Mouse (Mus musculus): ENCODE measurements around the gene Podxl. TPM values are rescaled to one million over a fixed set of nuclear protein-coding genes. Genes with fewer than 3 reads are reported as not detected.
"Not testable (repeated sequence)": the region's sequence is repeated elsewhere in the genome, so short reads cannot be mapped to it uniquely, and the experiment has no call there.

Podxl gene
- polyA plus RNA-seq, 1 experiment from 2014 or later, result 9.8 TPM

GRCm38 (mm10) chr6:31575063-31575462 is 11.3 kb upstream of the Podxl start:
- no peak overlapping the region for H3K27ac ChIP-seq
- no peak overlapping the region for H3K4me3 ChIP-seq (replicated peaks; ENCODE audit: low read length)
- H3K9me3 ChIP-seq (ENCODE audit: control insufficient read depth, low read length), result no peaks in the 10 kb centered on the region
- ATAC-seq (ENCODE audit: low FRiP score), result no peak
- no peak overlapping the region for H3K9ac ChIP-seq
- 75% methylated on average over 4 of the region's 4 CpGs for WGBS
- no peak for DNase-seq (ENCODE audit: low spot score)
- H3K4me2 ChIP-seq (replicated peaks), result no peak overlapping the region
- H3K27me3 ChIP-seq (ENCODE audit: control insufficient read depth, insufficient read depth, low read length), result no peaks in the 10 kb centered on the region
- no peaks in the 10 kb centered on the region for H3K4me1 ChIP-seq (replicated peaks; ENCODE audit: control insufficient read depth, insufficient read depth, low read length)
- no peaks in the 10 kb centered on the region for H3K36me3 ChIP-seq (replicated peaks; ENCODE audit: control insufficient read depth, insufficient read depth)

- Histone ChIP-seq H3K9ac (no peak overlapping the region), H3K27ac (no peak overlapping the region), H3K9me3 (ENCODE audit: control insufficient read depth, low read length) (no peaks in the 10 kb centered on the region), H3K4me2 (replicated peaks) (no peak overlapping the region), H3K27me3 (ENCODE audit: control insufficient read depth, insufficient read depth, low read length) (no peaks in the 10 kb centered on the region), H3K4me1 (replicated peaks; ENCODE audit: control insufficient read depth, insufficient read depth, low read length) (no peaks in the 10 kb centered on the region), H3K36me3 (replicated peaks; ENCODE audit: control insufficient read depth, insufficient read depth) (no peaks in the 10 kb centered on the region), H3K4me3 (replicated peaks; ENCODE audit: low read length) (no peak overlapping the region)
- 78% methylated on average over 3 of the region's 3 CpGs for WGBS
- ATAC-seq (ENCODE audit: low FRiP score) (no peak), DNase-seq (ENCODE audit: low spot score) (no peak)
Observed at GRCm38 (mm10) chr6:31571459-31571858, 7.7 kb upstream of the Podxl start.

- Histone ChIP-seq H3K4me3 (replicated peaks; ENCODE audit: low read length) (no peak overlapping the region), H3K9me3 (ENCODE audit: control insufficient read depth, low read length) (no peaks in the 10 kb centered on the region), H3K27ac (no peak overlapping the region), H3K27me3 (ENCODE audit: control insufficient read depth, insufficient read depth, low read length) (no peaks in the 10 kb centered on the region), H3K9ac (no peak overlapping the region), H3K36me3 (replicated peaks; ENCODE audit: control insufficient read depth, insufficient read depth) (no peaks in the 10 kb centered on the region), H3K4me2 (replicated peaks) (no peak overlapping the region), H3K4me1 (replicated peaks; ENCODE audit: control insufficient read depth, insufficient read depth, low read length) (0 out of 2 replicates have a peak, but pooled peaks cover 13% of the 10 kb centered on the region)
- 31% methylated on average over 7 of the region's 7 CpGs for WGBS
- ATAC-seq (ENCODE audit: low FRiP score) (no peak), DNase-seq (ENCODE audit: low spot score) (no peak)
Observed at GRCm38 (mm10) chr6:31568070-31568595, 4.4 kb upstream of the Podxl start.

GRCm38 (mm10) chr6:31567200-31567599 is 3.4 kb upstream of the Podxl start:
- no peak for DNase-seq (ENCODE audit: low spot score)
- 35% methylated on average over 7 of the region's 7 CpGs for WGBS
- H3K27me3 ChIP-seq (ENCODE audit: control insufficient read depth, insufficient read depth, low read length), result no peaks in the 10 kb centered on the region

GRCm38 (mm10) chr6:31564901-31565391 is 1.2 kb upstream of the Podxl start:
- no peaks in the 10 kb centered on the region for H3K9me3 ChIP-seq (ENCODE audit: control insufficient read depth, low read length)
- WGBS, result under 1% methylated on average over 17 of the region's 17 CpGs
- H3K4me3 ChIP-seq (replicated peaks; ENCODE audit: low read length), result peak overlapping the region; percentile 90
- H3K4me2 ChIP-seq (replicated peaks), result peak overlapping the region; percentile 75
- no peaks in the 10 kb centered on the region for H3K27me3 ChIP-seq (ENCODE audit: control insufficient read depth, insufficient read depth, low read length)
- H3K27ac ChIP-seq, result no peak overlapping the region
- H3K36me3 ChIP-seq (replicated peaks; ENCODE audit: control insufficient read depth, insufficient read depth), result no peaks in the 10 kb centered on the region
- peak overlapping the region; percentile 91 for H3K9ac ChIP-seq
- ATAC-seq (ENCODE audit: low FRiP score) (no peak), DNase-seq (ENCODE audit: low spot score) (peak; percentile 52)
- H3K4me1 ChIP-seq (replicated peaks; ENCODE audit: control insufficient read depth, insufficient read depth, low read length), result peaks cover 33% of the 10 kb centered on the region

More at GRCm38 (mm10) chr6:31567200-31567599, 3.4 kb upstream of the Podxl start:
- H3K27ac ChIP-seq, result no peak overlapping the region
- no peak overlapping the region for H3K4me2 ChIP-seq (replicated peaks)
- no peaks in the 10 kb centered on the region for H3K9me3 ChIP-seq (ENCODE audit: control insufficient read depth, low read length)
- no peak for ATAC-seq (ENCODE audit: low FRiP score)
- H3K36me3 ChIP-seq (replicated peaks; ENCODE audit: control insufficient read depth, insufficient read depth), result no peaks in the 10 kb centered on the region
- no peak overlapping the region for H3K4me3 ChIP-seq (replicated peaks; ENCODE audit: low read length)
- no peak overlapping the region for H3K9ac ChIP-seq
- H3K4me1 ChIP-seq (replicated peaks; ENCODE audit: control insufficient read depth, insufficient read depth, low read length), result 0 out of 2 replicates have a peak, but pooled peaks cover 15% of the 10 kb centered on the region

- Histone ChIP-seq H3K4me2 (replicated peaks) (peak overlapping the region; percentile 75), H3K4me1 (replicated peaks; ENCODE audit: control insufficient read depth, insufficient read depth, low read length) (peaks cover 37% of the 10 kb centered on the region), H3K9ac (peak overlapping the region; percentile 91), H3K36me3 (replicated peaks; ENCODE audit: control insufficient read depth, insufficient read depth) (no peaks in the 10 kb centered on the region), H3K4me3 (replicated peaks; ENCODE audit: low read length) (peak overlapping the region; percentile 90), H3K27me3 (ENCODE audit: control insufficient read depth, insufficient read depth, low read length) (no peaks in the 10 kb centered on the region), H3K9me3 (ENCODE audit: control insufficient read depth, low read length) (no peaks in the 10 kb centered on the region), H3K27ac (0 out of 2 replicates have a peak overlapping the region, but pooled peaks have one; percentile 76)
- no peak for DNase-seq (ENCODE audit: low spot score)
- WGBS, result 0% methylated on average over 18 of the region's 18 CpGs
- ATAC-seq (ENCODE audit: low FRiP score), result no peak; the same call in 1 of the 2 replicates
Observed at GRCm38 (mm10) chr6:31564182-31564531, 376 bp upstream of the Podxl start.

GRCm38 (mm10) chr6:31562371-31563080 is 1.3 kb downstream of the Podxl start:
- peaks cover 37% of the 10 kb centered on the region for H3K4me1 ChIP-seq (replicated peaks; ENCODE audit: control insufficient read depth, insufficient read depth, low read length)
- peak overlapping the region; percentile 91 for H3K9ac ChIP-seq
- no peaks in the 10 kb centered on the region for H3K27me3 ChIP-seq (ENCODE audit: control insufficient read depth, insufficient read depth, low read length)
- H3K4me2 ChIP-seq (replicated peaks), result peak overlapping the region; percentile 75
- peak overlapping the region; percentile 90 for H3K4me3 ChIP-seq (replicated peaks; ENCODE audit: low read length)
- no peak overlapping the region for H3K27ac ChIP-seq
- no peaks in the 10 kb centered on the region for H3K9me3 ChIP-seq (ENCODE audit: control insufficient read depth, low read length)
- DNase-seq (ENCODE audit: low spot score) (no peak), ATAC-seq (ENCODE audit: low FRiP score) (no peak)
- WGBS, result 6% methylated on average over 16 of the region's 16 CpGs
- H3K36me3 ChIP-seq (replicated peaks; ENCODE audit: control insufficient read depth, insufficient read depth), result no peaks in the 10 kb centered on the region

- Histone ChIP-seq H3K4me2 (replicated peaks) (peak overlapping the region; percentile 75), H3K9ac (0 out of 2 replicates have a peak overlapping the region, but pooled peaks have one; percentile 91), H3K4me3 (replicated peaks; ENCODE audit: low read length) (peak overlapping the region; percentile 90), H3K4me1 (replicated peaks; ENCODE audit: control insufficient read depth, insufficient read depth, low read length) (peaks cover 37% of the 10 kb centered on the region)
- H3K9me3 ChIP-seq (ENCODE audit: control insufficient read depth, low read length); H3K36me3 ChIP-seq (replicated peaks; ENCODE audit: control insufficient read depth, insufficient read depth); H3K27ac ChIP-seq; ATAC-seq (ENCODE audit: low FRiP score); H3K27me3 ChIP-seq (ENCODE audit: control insufficient read depth, insufficient read depth, low read length); DNase-seq (ENCODE audit: low spot score): not testable (repeated sequence)
- WGBS, result 54% methylated on average over 3 of the region's 3 CpGs
Observed at GRCm38 (mm10) chr6:31561948-31562347, 1.8 kb downstream of the Podxl start.

GRCm38 (mm10) chr6:31560138-31560959 is 3.4 kb downstream of the Podxl start:
- Histone ChIP-seq H3K4me1 (replicated peaks; ENCODE audit: control insufficient read depth, insufficient read depth, low read length) (peaks cover 36% of the 10 kb centered on the region), H3K27ac (no peak overlapping the region), H3K27me3 (ENCODE audit: control insufficient read depth, insufficient read depth, low read length) (no peaks in the 10 kb centered on the region), H3K4me2 (replicated peaks) (peak overlapping the region; percentile 75), H3K36me3 (replicated peaks; ENCODE audit: control insufficient read depth, insufficient read depth) (no peaks in the 10 kb centered on the region), H3K9me3 (ENCODE audit: control insufficient read depth, low read length) (no peaks in the 10 kb centered on the region), H3K9ac (peak overlapping the region; percentile 25; the same call in 1 of the 2 replicates), H3K4me3 (replicated peaks; ENCODE audit: low read length) (no peak overlapping the region)
- WGBS, result 10% methylated on average over 13 of the region's 13 CpGs
- ATAC-seq (ENCODE audit: low FRiP score) (no peak), DNase-seq (ENCODE audit: low spot score) (no peak)

Measured in hindbrain, embryonic 14.5 days (tissue).